Mouse (Mus musculus) adrenal gland, postnatal 10 days (tissue): ENCODE measurements around the gene Atxn1l. TPM values are rescaled to one million over a fixed set of nuclear protein-coding genes. Genes with fewer than 3 reads are reported as not detected.

Experiments used
- total RNA-seq, 2 experiments: library from RNA; stranded (reverse); gene quantifications; 2 replicates each; pipeline ENCODE4 v1.2.3; 2021

The Atxn1l gene
- total RNA-seq, 2 experiments from 2014 or later, result 43.1 to 44.7 TPM

Other genes starting within 250 kb of the Atxn1l start
- gene Pmfbp1, start 243.7 kb downstream of the Atxn1l start, total RNA-seq, result not detected
- 10 to 100 TPM; 21.7 to 23.7 TPM for gene Dhx38, start 171.9 kb downstream of the Atxn1l start, total RNA-seq
- gene Txnl4b, start 171.8 kb downstream of the Atxn1l start, total RNA-seq, result 10 to 100 TPM; 10.5 to 11.8 TPM
- 100 to 1,000 TPM; 313 to 788 TPM for gene Hp, start 158.6 kb downstream of the Atxn1l start, total RNA-seq
- 10 to 100 TPM; 24.8 to 28.2 TPM for gene Dhodh, start 129.1 kb downstream of the Atxn1l start, total RNA-seq
- under 1 TPM; 0.15 to 0.21 TPM for gene Pkd1l3, start 123.2 kb downstream of the Atxn1l start, total RNA-seq
- 10 to 100 TPM; 71.9 to 78.1 TPM for gene Ist1, start 44.5 kb downstream of the Atxn1l start, total RNA-seq
- gene Zfp821, start 32.2 kb downstream of the Atxn1l start, total RNA-seq, result 10 to 100 TPM; 12.0 to 14.7 TPM
- gene Ap1g1, start 40.8 kb upstream of the Atxn1l start, total RNA-seq, result 10 to 100 TPM; 72.7 to 76.1 TPM
- 10 to 100 TPM in 1 of 2 experiments, 1 to 10 TPM in 1; 8.0 to 11.4 TPM for gene Phlpp2, start 130.8 kb upstream of the Atxn1l start, total RNA-seq
- gene Marveld3, start 224.5 kb upstream of the Atxn1l start, total RNA-seq, result under 1 TPM; 0.27 to 0.90 TPM